24 mouse cellular contexts compared by ENCODE assay signal in the genomic region with DNA sequence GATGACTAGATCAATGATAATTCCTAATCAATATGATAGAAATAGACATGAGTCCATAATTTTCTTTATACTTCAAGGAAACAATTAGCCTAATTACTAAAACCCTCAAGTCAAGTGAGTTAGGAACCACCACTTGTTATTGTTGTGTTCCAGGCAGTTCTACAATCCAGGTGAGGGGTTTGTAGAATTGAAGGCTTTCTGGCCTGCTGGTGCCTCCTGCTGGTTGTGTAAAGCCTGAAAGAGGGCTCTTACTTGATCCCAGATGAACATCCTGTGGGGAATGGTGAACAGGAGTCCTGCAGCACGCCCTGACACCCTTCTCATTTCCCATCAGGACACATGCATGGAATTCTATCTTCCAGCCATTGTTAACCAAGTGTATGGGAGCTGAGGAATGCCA. TPM values are rescaled to one million over a fixed set of nuclear protein-coding genes. Genes with fewer than 3 reads are reported as not detected.
DNase-seq lines count a peak whose midpoint lies in the region; ATAC-seq and TF ChIP-seq lines count a peak whose summit lies in the region.
"Had no signal": no experiment of that assay in that cellular context is flagged by ENCODE, and none has a peak within 500 bp of the region (broad histone marks: within the 10 kb centered on the region; RNA-seq: fewer than 3 reads in every experiment).

No protein-coding gene starts in this region.

- no peaks in the 10 kb centered on the region for H3K4me1 ChIP-seq in heart, adult 2 months (ENCODE audit: control insufficient read depth, insufficient read depth, low read length)
- peaks cover 2% of the 10 kb centered on the region; the same call in 1 of the 2 replicates for H3K4me1 ChIP-seq in bone marrow, adult 2 months (ENCODE audit: control insufficient read depth, insufficient read depth, low read length)
- H3K4me1 ChIP-seq in thymus, adult 2 months (replicated peaks; ENCODE audit: control insufficient read depth, insufficient read depth, low read length), result peaks cover 3% of the 10 kb centered on the region
- no peaks in the 10 kb centered on the region for H3K4me1 ChIP-seq in forebrain, postnatal 0 days (ENCODE audit: insufficient read depth)
- no peaks in the 10 kb centered on the region for H3K4me1 ChIP-seq in midbrain, embryonic 14.5 days (ENCODE audit: control insufficient read depth, insufficient read depth, low read length)
- H3K4me1 ChIP-seq: heart, embryonic 10.5 days; kidney, embryonic 15.5 days; limb, embryonic 12.5 days; neural tube, embryonic 13.5 days had no signal

- no peaks in the 10 kb centered on the region for H3K79me2 ChIP-seq in heart, adult 2 months (replicated peaks; ENCODE audit: control insufficient read depth, insufficient read depth, low read length)

- WGBS in heart, adult 2 months, result 29% methylated on average over 1 of the region's 1 CpGs
- 34% methylated on average over 1 of the region's 1 CpGs for WGBS in bone marrow, adult 2 months
- 43% methylated on average over 1 of the region's 1 CpGs for WGBS in thymus, adult 2 months
- WGBS in forebrain, postnatal 0 days, result 52% methylated on average over 1 of the region's 1 CpGs
- 42% methylated on average over 1 of the region's 1 CpGs for WGBS in midbrain, embryonic 14.5 days

- no peak overlapping the region for H3K4me3 ChIP-seq in heart, adult 2 months
- H3K4me3 ChIP-seq in bone marrow, adult 2 months (replicated peaks; ENCODE audit: control insufficient read depth, low read depth, low read length), result no peak overlapping the region
- H3K4me3 ChIP-seq in thymus, adult 2 months (ENCODE audit: control insufficient read depth, insufficient read depth, low read length), result no peak overlapping the region
- no peak overlapping the region for H3K4me3 ChIP-seq in forebrain, postnatal 0 days (ENCODE audit: low read depth, low read length)
- no peak overlapping the region for H3K4me3 ChIP-seq in midbrain, embryonic 14.5 days (replicated peaks; ENCODE audit: low read depth, low read length)
- H3K4me3 ChIP-seq: heart, embryonic 10.5 days; kidney, embryonic 15.5 days; layer of hippocampus, adult 2 months; limb, embryonic 12.5 days; neural tube, embryonic 13.5 days had no signal

- no peak for DNase-seq in heart, adult 2 months
- no peak for DNase-seq in heart, postnatal 25 days (ENCODE audit: low spot score)
- DNase-seq in B cell, adult 2 months, result peak; percentile 29 to 30
- DNase-seq in thymus, adult 2 months, result peak; percentile 61
- DNase-seq in forebrain, postnatal 0 days, result no peak
- DNase-seq in cerebellum, postnatal 25 days, result no peak
- no peak for DNase-seq in midbrain, embryonic 14.5 days
- DNase-seq: adrenal gland, postnatal 25 days; cerebellum, postnatal 10 days; gastrocnemius, postnatal 14 days; heart, postnatal 14 days; lung, adult 18-20 months had no signal

- no peak for ATAC-seq in forebrain, postnatal 0 days
- no peak for ATAC-seq in midbrain, embryonic 14.5 days (ENCODE audit: low FRiP score, low TSS enrichment)
- ATAC-seq: hindbrain, postnatal 0 days; midbrain, embryonic 16.5 days had no signal

- no peak overlapping the region for H3K4me2 ChIP-seq in forebrain, postnatal 0 days (ENCODE audit: low read depth)
- no peak overlapping the region for H3K4me2 ChIP-seq in midbrain, embryonic 14.5 days (ENCODE audit: low read length)
- H3K4me2 ChIP-seq: kidney, embryonic 15.5 days; limb, embryonic 12.5 days; neural tube, embryonic 13.5 days had no signal

- H3K27ac ChIP-seq in heart, adult 2 months, result no peak overlapping the region
- no peak overlapping the region for H3K27ac ChIP-seq in bone marrow, adult 2 months (ENCODE audit: control insufficient read depth, insufficient read depth, low read depth, low read length, poor library complexity)
- H3K27ac ChIP-seq in thymus, adult 2 months (ENCODE audit: control insufficient read depth, insufficient read depth, low read length), result no peak overlapping the region
- no peak overlapping the region for H3K27ac ChIP-seq in forebrain, postnatal 0 days (ENCODE audit: low read depth, low read length)
- H3K27ac ChIP-seq in midbrain, embryonic 14.5 days (replicated peaks; ENCODE audit: low read depth, low read length), result no peak overlapping the region
- H3K27ac ChIP-seq: heart, embryonic 10.5 days; hindbrain, postnatal 0 days; kidney, embryonic 15.5 days; layer of hippocampus, adult 2 months; limb, embryonic 12.5 days; macrophage; neural tube, embryonic 13.5 days had no signal

- no peaks in the 10 kb centered on the region for H3K27me3 ChIP-seq in heart, adult 2 months (ENCODE audit: control insufficient read depth, insufficient read depth, low read length)
- no peaks in the 10 kb centered on the region for H3K27me3 ChIP-seq in thymus, adult 2 months (ENCODE audit: control insufficient read depth, insufficient read depth, low read length)
- no peaks in the 10 kb centered on the region for H3K27me3 ChIP-seq in forebrain, postnatal 0 days (ENCODE audit: insufficient read depth, low read length)
- no peaks in the 10 kb centered on the region for H3K27me3 ChIP-seq in midbrain, embryonic 14.5 days (ENCODE audit: control insufficient read depth, insufficient read depth, low read length)
- H3K27me3 ChIP-seq: kidney, embryonic 15.5 days; limb, embryonic 12.5 days; neural tube, embryonic 13.5 days had no signal

- intact Hi-C loops in heart, adult 2 months (cut with DNase I), result no loop called here
- intact Hi-C loops in heart, postnatal 25 days (cut with DNase I), result no loop called here

- H3K36me3 ChIP-seq in heart, adult 2 months (ENCODE audit: control insufficient read depth, insufficient read depth, low read length), result no peaks in the 10 kb centered on the region
- H3K36me3 ChIP-seq in thymus, adult 2 months (ENCODE audit: control insufficient read depth, insufficient read depth, low read length), result no peaks in the 10 kb centered on the region
- no peaks in the 10 kb centered on the region for H3K36me3 ChIP-seq in forebrain, postnatal 0 days (ENCODE audit: insufficient read depth)
- no peaks in the 10 kb centered on the region for H3K36me3 ChIP-seq in midbrain, embryonic 14.5 days (ENCODE audit: control insufficient read depth, insufficient read depth, low read length)
- H3K36me3 ChIP-seq: G1E; heart, embryonic 10.5 days; kidney, embryonic 15.5 days; limb, embryonic 12.5 days; neural tube, embryonic 13.5 days had no signal

- peak; percentile 8; the same call in 1 of the 2 replicates for TF ChIP-seq CTCF in heart, adult 2 months (IDR thresholded peaks at IDR 0.05)
- peak; percentile 41 for TF ChIP-seq CTCF in bone marrow, adult 2 months (IDR thresholded peaks at IDR 0.05; ENCODE audit: control insufficient read depth, insufficient read depth, low read length)
- no peak for TF ChIP-seq CTCF in thymus, adult 2 months (IDR thresholded peaks at IDR 0.05; ENCODE audit: borderline replicate concordance, control insufficient read depth, extremely low read depth, insufficient read depth, low read length, poor library complexity)
- no peak for TF ChIP-seq CTCF in forebrain, postnatal 0 days (IDR thresholded peaks at IDR 0.05; ENCODE audit: low read depth)

- no peak for TF ChIP-seq POLR2A in heart, adult 2 months (IDR thresholded peaks at IDR 0.05; ENCODE audit: insufficient read depth, low read depth, low read length)
- TF ChIP-seq POLR2A in bone marrow, adult 2 months (IDR thresholded peaks at IDR 0.05; ENCODE audit: borderline replicate concordance, control insufficient read depth, low read depth, low read length), result no peak
- TF ChIP-seq POLR2A in thymus, adult 2 months (IDR thresholded peaks at IDR 0.05; ENCODE audit: control insufficient read depth, extremely low read depth, insufficient read depth, low read length, poor library complexity), result no peak

- no peak for TF ChIP-seq EP300 in heart, adult 2 months (IDR thresholded peaks at IDR 0.05; ENCODE audit: insufficient read depth, low read depth, low read length)

- no peak overlapping the region for H3K9ac ChIP-seq in heart, adult 2 months (ENCODE audit: low read depth, low read length)
- H3K9ac ChIP-seq in forebrain, postnatal 0 days, result no peak overlapping the region
- H3K9ac ChIP-seq in midbrain, embryonic 14.5 days (replicated peaks; ENCODE audit: low read length), result no peak overlapping the region
- H3K9ac ChIP-seq: kidney, embryonic 15.5 days; limb, embryonic 12.5 days; neural tube, embryonic 13.5 days had no signal

- H3K9me3 ChIP-seq in forebrain, postnatal 0 days (ENCODE audit: low read length), result no peaks in the 10 kb centered on the region
- no peaks in the 10 kb centered on the region for H3K9me3 ChIP-seq in midbrain, embryonic 14.5 days (ENCODE audit: control insufficient read depth, low read length)
- H3K9me3 ChIP-seq: heart, embryonic 10.5 days; kidney, embryonic 15.5 days; limb, embryonic 12.5 days; neural tube, embryonic 13.5 days had no signal

RNA-seq across cellular contexts. Expression of gene 4922502D21Rik, which starts 13.2 kb away (rescaled TPM):
- total RNA-seq in heart, adult 2 months (2021), result not detected
- polyA plus RNA-seq in heart, adult 2 months (2012; rRNA removed), result 0.33 and 0.38 TPM in 2 replicates
- not detected for total RNA-seq in heart, postnatal 25 days (2021)
- not detected in 2 replicates for polyA plus RNA-seq in bone marrow, adult 2 months (2011; ENCODE audit: insufficient read depth, insufficient read length, low replicate concordance, missing spikeins)
- polyA plus RNA-seq in thymus, adult 2 months (2012; rRNA removed), result 0.10 and 0.15 TPM in 2 replicates
- not detected in 2 replicates for total RNA-seq in forebrain, postnatal 0 days (2014; rRNA removed)
- polyA plus RNA-seq in forebrain, postnatal 0 days (2015; fragmentation: Nextera tagmentation; extraction: Ambion mirVana), result not detected in 2 replicates
- not detected in 2 replicates for polyA plus RNA-seq in midbrain, embryonic 14.5 days (2014; fragmentation: Nextera tagmentation; extraction: Ambion mirVana)
- total RNA-seq: adrenal gland, postnatal 25 days; G1E; gastrocnemius, postnatal 14 days; heart, postnatal 14 days; hindbrain, postnatal 0 days; layer of hippocampus, adult 2 months; left cerebral cortex, adult 8-10 months had no signal
- polyA plus RNA-seq: embryonic facial prominence, embryonic 11.5 days; G1E; heart, embryonic 10.5 days; hindbrain, postnatal 0 days; kidney, embryonic 15.5 days; limb, embryonic 12.5 days; macrophage; midbrain, embryonic 16.5 days; neural tube, embryonic 13.5 days had no signal

RNA-seq across cellular contexts. Expression of gene Clec12a, which starts 24.1 kb away (rescaled TPM):
- total RNA-seq in heart, adult 2 months (2021), result under 1 TPM; 0.63 to 0.73 TPM
- 0.80 and 1.6 TPM in 2 replicates for polyA plus RNA-seq in heart, adult 2 months (2012; rRNA removed)
- total RNA-seq in heart, postnatal 25 days (2021), result 1 to 10 TPM; 1.1 TPM
- 45.9 and 106 TPM in 2 replicates for polyA plus RNA-seq in bone marrow, adult 2 months (2011; ENCODE audit: insufficient read depth, insufficient read length, low replicate concordance, missing spikeins)
- polyA plus RNA-seq in thymus, adult 2 months (2012; rRNA removed), result 2.8 and 3.6 TPM in 2 replicates
- total RNA-seq in forebrain, postnatal 0 days (2014; rRNA removed), result 0.15 and 2.7 TPM in 2 replicates
- polyA plus RNA-seq in forebrain, postnatal 0 days (2015; fragmentation: Nextera tagmentation; extraction: Ambion mirVana), result 0.12 and 0.23 TPM in 2 replicates
- 0.08 and 0.33 TPM in 2 replicates for polyA plus RNA-seq in midbrain, embryonic 14.5 days (2014; fragmentation: Nextera tagmentation; extraction: Ambion mirVana)
- total RNA-seq: hindbrain, postnatal 0 days; layer of hippocampus, adult 2 months had no signal
- polyA plus RNA-seq: G1E had no signal

RNA-seq across cellular contexts. Expression of gene Cd69, which starts 43.2 kb away (rescaled TPM):
- total RNA-seq in heart, adult 2 months (2021), result under 1 TPM; 0.26 to 0.48 TPM
- polyA plus RNA-seq in heart, adult 2 months (2012; rRNA removed), result 0.20 and 0.49 TPM in 2 replicates
- total RNA-seq in heart, postnatal 25 days (2021), result under 1 TPM in 1 of 2 experiments, not detected in 1; 0.34 TPM
- polyA plus RNA-seq in bone marrow, adult 2 months (2011; ENCODE audit: insufficient read depth, insufficient read length, low replicate concordance, missing spikeins), result 4.8 and 4.9 TPM in 2 replicates
- 18.0 and 22.0 TPM in 2 replicates for polyA plus RNA-seq in thymus, adult 2 months (2012; rRNA removed)
- total RNA-seq in forebrain, postnatal 0 days (2014; rRNA removed), result not detected in 2 replicates
- polyA plus RNA-seq in forebrain, postnatal 0 days (2015; fragmentation: Nextera tagmentation; extraction: Ambion mirVana), result 0.13 TPM in 1 of 2 replicates, not detected in the other
- 0.21 TPM in 1 of 2 replicates, not detected in the other for polyA plus RNA-seq in midbrain, embryonic 14.5 days (2014; fragmentation: Nextera tagmentation; extraction: Ambion mirVana)
- total RNA-seq: G1E; gastrocnemius, postnatal 14 days; hindbrain, postnatal 0 days; layer of hippocampus, adult 2 months; left cerebral cortex, adult 8-10 months had no signal
- polyA plus RNA-seq: G1E; hindbrain, postnatal 0 days; kidney, embryonic 15.5 days; limb, embryonic 12.5 days; midbrain, embryonic 16.5 days; neural tube, embryonic 13.5 days had no signal

Comparison
In these comparisons a context has a peak if more than half of its experiments do, and no peak if none do; other contexts are left out.
1. DNase-seq: peak in B cell, adult 2 months (2 of 2) and thymus, adult 2 months (single experiment); none in heart, adult 2 months (0 of 2), heart, postnatal 25 days (single experiment), forebrain, postnatal 0 days (single experiment), cerebellum, postnatal 25 days (0 of 2) and midbrain, embryonic 14.5 days (single experiment).
2. CTCF ChIP-seq: peak in heart, adult 2 months (single experiment) and bone marrow, adult 2 months (single experiment); none in thymus, adult 2 months (single experiment) and forebrain, postnatal 0 days (single experiment).
3. RNA of gene Clec12a, which starts 24.1 kb away (polyA plus RNA-seq): 45.9 to 106 TPM in bone marrow, adult 2 months; 2.8 to 3.6 TPM in thymus, adult 2 months, 0.80 to 1.6 TPM in heart, adult 2 months, 0.08 to 0.33 TPM in midbrain, embryonic 14.5 days and 0.12 to 0.23 TPM in forebrain, postnatal 0 days; every median in the first group is over 10 times any median in the second.